Mouse (Mus musculus) embryonic fibroblast, embryonic 13.5 days (primary cell): ENCODE data around the gene Ssna1.

ENCODE experiments used
- CTCF ChIP-seq: IDR thresholded peaks from 2 replicates; pipeline ENCODE4 v1.5.1; 2011; ENCODE audit warnings: mild to moderate bottlenecking, control low read depth, low read length, moderate library complexity, borderline replicate concordance; ENCODE audit not compliant: insufficient read depth
- POLR2A ChIP-seq: IDR thresholded peaks from 2 replicates; pipeline ENCODE4 v1.6.1; 2011; ENCODE audit warnings: low read depth, mild to moderate bottlenecking, control low read depth, low read length, moderate library complexity

GRCm38 (mm10) chr2:25303452-25303851 is 31.2 kb upstream of the Ssna1 start:
- TF ChIP-seq POLR2A: no peak
- TF ChIP-seq CTCF: no peak
